Mouse (Mus musculus) testis, adult 2 months (tissue): ENCODE data around the gene Atp6v0e. TPM values are rescaled to one million over a fixed set of nuclear protein-coding genes. Genes with fewer than 3 reads are reported as not detected.

Experiments used
- H3K27ac ChIP-seq: fragments of 200-500 bp; 2 replicates; pipeline ENCODE4 v1.5.1; 2012; ENCODE audit warnings: low read depth, low read length; ENCODE audit not compliant: control insufficient read depth, insufficient read depth
- H3K27me3 ChIP-seq: fragments of 200-500 bp; 2 replicates; pipeline ENCODE4 v1.6.1; 2012; ENCODE audit warnings: mild to moderate bottlenecking, low read length, moderate library complexity; ENCODE audit not compliant: control insufficient read depth, insufficient read depth
- H3K36me3 ChIP-seq: fragments of 200-500 bp; 2 replicates; pipeline ENCODE4 v1.6.1; 2012; ENCODE audit warnings: mild to moderate bottlenecking, low read length; ENCODE audit not compliant: control insufficient read depth, insufficient read depth
- H3K4me1 ChIP-seq: fragments of 200-500 bp; 2 replicates; pipeline ENCODE4 v1.6.1; 2012; ENCODE audit warnings: low read length; ENCODE audit not compliant: control insufficient read depth, insufficient read depth
- H3K4me3 ChIP-seq: fragments of 200-500 bp; 2 replicates; pipeline ENCODE4 v1.5.1; 2012; ENCODE audit warnings: low read depth, mild to moderate bottlenecking, low read length, moderate library complexity, mixed read lengths; ENCODE audit not compliant: control insufficient read depth
- CTCF ChIP-seq: fragments of 200-500 bp; IDR thresholded peaks from 2 replicates; pipeline ENCODE4 v1.5.1; 2012; ENCODE audit warnings: low read depth, mild to moderate bottlenecking, inconsistent platforms, low read length, moderate library complexity; ENCODE audit not compliant: control insufficient read depth, insufficient read depth, insufficient replicate concordance
- POLR2A ChIP-seq: fragments of 200-500 bp; IDR thresholded peaks from 2 replicates; pipeline ENCODE4 v1.6.1; 2012; ENCODE audit warnings: low read depth, mild to moderate bottlenecking, inconsistent platforms, low read length, moderate library complexity; ENCODE audit not compliant: control insufficient read depth
- polyA plus RNA-seq: library from polyadenylated mRNA; depleted of rRNA; stranded (reverse); fragments of >200 nt; gene quantifications from 2 replicates; pipeline ENCODE4 v1.2.3, GENCODE M21; 2012; rRNA removed

Atp6v0e gene
- polyA plus RNA-seq, 1 experiment: 101 TPM

- TF ChIP-seq CTCF: no peak
- TF ChIP-seq POLR2A: no peak
- H3K4me1 ChIP-seq: peaks cover 3% of the 10 kb centered on the region; the same call in 1 of the 2 replicates
- no peak overlapping the region for H3K4me3 ChIP-seq
- no peaks in the 10 kb centered on the region for H3K27me3 ChIP-seq
- H3K36me3 ChIP-seq: no peaks in the 10 kb centered on the region
- H3K27ac ChIP-seq: no peak overlapping the region
Observed at GRCm38 (mm10) chr17:26719405-26719804, 56.4 kb downstream of the Atp6v0e start.

- no peaks in the 10 kb centered on the region for H3K4me1 ChIP-seq
- H3K27ac ChIP-seq: no peak overlapping the region
- no peaks in the 10 kb centered on the region for H3K36me3 ChIP-seq
- TF ChIP-seq CTCF: no peak
- no peak for TF ChIP-seq POLR2A
- no peak overlapping the region for H3K4me3 ChIP-seq
- H3K27me3 ChIP-seq: no peaks in the 10 kb centered on the region
Observed at GRCm38 (mm10) chr17:26721802-26722201, 58.8 kb downstream of the Atp6v0e start.

- H3K36me3 ChIP-seq: no peaks in the 10 kb centered on the region; the same call in 1 of the 2 replicates
- no peaks in the 10 kb centered on the region for H3K4me1 ChIP-seq
- no peaks in the 10 kb centered on the region for H3K27me3 ChIP-seq
- no peak overlapping the region for H3K4me3 ChIP-seq
- no peak overlapping the region for H3K27ac ChIP-seq
- no peak for TF ChIP-seq CTCF
- no peak for TF ChIP-seq POLR2A
Observed at GRCm38 (mm10) chr17:26724790-26725189, 61.8 kb downstream of the Atp6v0e start.

GRCm38 (mm10) chr17:26726674-26727073 lies 63.6 kb downstream of the Atp6v0e start:
- no peak overlapping the region for H3K4me3 ChIP-seq
- H3K4me1 ChIP-seq: no peaks in the 10 kb centered on the region
- TF ChIP-seq POLR2A: no peak
- no peak for TF ChIP-seq CTCF
- no peak overlapping the region for H3K27ac ChIP-seq
- no peaks in the 10 kb centered on the region for H3K27me3 ChIP-seq
- no peaks in the 10 kb centered on the region; the same call in 1 of the 2 replicates for H3K36me3 ChIP-seq

- no peak overlapping the region for H3K4me3 ChIP-seq
- H3K27ac ChIP-seq: no peak overlapping the region
- TF ChIP-seq POLR2A (no peak), CTCF (no peak)
- no peaks in the 10 kb centered on the region; the same call in 1 of the 2 replicates for H3K36me3 ChIP-seq
- H3K4me1 ChIP-seq: no peaks in the 10 kb centered on the region
- no peaks in the 10 kb centered on the region for H3K27me3 ChIP-seq
Observed at GRCm38 (mm10) chr17:26727110-26727755, 64.2 kb downstream of the Atp6v0e start.

GRCm38 (mm10) chr17:26742581-26742980 lies 79.5 kb downstream of the Atp6v0e start:
- Histone ChIP-seq H3K4me1 (no peaks in the 10 kb centered on the region), H3K4me3 (no peak overlapping the region), H3K27me3 (no peaks in the 10 kb centered on the region), H3K36me3 (0 out of 2 replicates have a peak, but pooled peaks cover 1% of the 10 kb centered on the region), H3K27ac (no peak overlapping the region)
- TF ChIP-seq POLR2A (no peak), CTCF (no peak)

GRCm38 (mm10) chr17:26743294-26743693 lies 80.3 kb downstream of the Atp6v0e start:
- TF ChIP-seq CTCF (no peak), POLR2A (no peak)
- Histone ChIP-seq H3K36me3 (0 out of 2 replicates have a peak, but pooled peaks cover 1% of the 10 kb centered on the region), H3K4me1 (no peaks in the 10 kb centered on the region), H3K4me3 (no peak overlapping the region), H3K27ac (no peak overlapping the region), H3K27me3 (no peaks in the 10 kb centered on the region)

Other genes starting within 250 kb of the Atp6v0e start
- gene Neurl1b, start 248.4 kb upstream of the Atp6v0e start, polyA plus RNA-seq: 0.54 and 0.58 TPM in 2 replicates
- 115 and 122 TPM in 2 replicates for gene Ergic1, start 101.7 kb upstream of the Atp6v0e start, polyA plus RNA-seq
- gene Dusp1, start 101.1 kb upstream of the Atp6v0e start, polyA plus RNA-seq: 19.7 and 24.5 TPM in 2 replicates
- 8.6 and 11.1 TPM in 2 replicates for gene Crebrf, start 52.4 kb downstream of the Atp6v0e start, polyA plus RNA-seq
- 25.1 and 26.4 TPM in 2 replicates for gene Bnip1, start 117.8 kb downstream of the Atp6v0e start, polyA plus RNA-seq
- not detected in 2 replicates for gene Nkx2-5, start 181.8 kb downstream of the Atp6v0e start, polyA plus RNA-seq